Mouse (Mus musculus): ENCODE results near the gene Zfhx3. TPM values are rescaled to one million over a fixed set of nuclear protein-coding genes. Genes with fewer than 3 reads are reported as not detected.
A peak's percentile ranks its signal among the peaks of the same experiment; 100 is the strongest.

Zfhx3 gene
- total RNA-seq, 2 experiments from 2014 or later = 4.3 to 4.6 TPM

- Histone ChIP-seq H3K27ac (no peak overlapping the region), H3K4me3 (no peak overlapping the region)
- TF ChIP-seq CTCF (conservative IDR thresholded peaks at IDR 0.05) = no peak
- DNase-seq (ENCODE audit: low spot score in 2 of 2) = no peak
Observed at GRCm38 (mm10) chr8:108819271-108819671, 876.8 kb downstream of the Zfhx3 start.

GRCm38 (mm10) chr8:108819826-108820225, 877.4 kb downstream of the Zfhx3 start:
- DNase-seq (ENCODE audit: low spot score in 2 of 2) = no peak
- Histone ChIP-seq H3K27ac (no peak overlapping the region), H3K4me3 (no peak overlapping the region)
- no peak for TF ChIP-seq CTCF (conservative IDR thresholded peaks at IDR 0.05)

- no peak overlapping the region for H3K4me3 ChIP-seq
- TF ChIP-seq CTCF (conservative IDR thresholded peaks at IDR 0.05) = no peak
- no peak for DNase-seq (ENCODE audit: low spot score in 2 of 2)
- no peak overlapping the region for H3K27ac ChIP-seq
Observed at GRCm38 (mm10) chr8:108820634-108821033, 878.2 kb downstream of the Zfhx3 start.

- no peak for TF ChIP-seq CTCF (conservative IDR thresholded peaks at IDR 0.05)
- no peak overlapping the region for H3K4me3 ChIP-seq
- no peak for DNase-seq (ENCODE audit: low spot score in 2 of 2)
- H3K27ac ChIP-seq = no peak overlapping the region
Observed at GRCm38 (mm10) chr8:108822841-108823266, 880.4 kb downstream of the Zfhx3 start.

- Histone ChIP-seq H3K27ac (no peak overlapping the region), H3K4me3 (no peak overlapping the region)
- TF ChIP-seq CTCF (conservative IDR thresholded peaks at IDR 0.05) = no peak
- DNase-seq (ENCODE audit: low spot score in 2 of 2) = no peak
Observed at GRCm38 (mm10) chr8:108824049-108824448, 881.6 kb downstream of the Zfhx3 start.

- Histone ChIP-seq H3K27ac (no peak overlapping the region), H3K4me3 (no peak overlapping the region)
- no peak for TF ChIP-seq CTCF (conservative IDR thresholded peaks at IDR 0.05)
- DNase-seq (ENCODE audit: low spot score in 2 of 2) = no peak
Observed at GRCm38 (mm10) chr8:108826414-108826813, 884.0 kb downstream of the Zfhx3 start.

GRCm38 (mm10) chr8:108827428-108827827, 885.0 kb downstream of the Zfhx3 start:
- Histone ChIP-seq H3K27ac (no peak overlapping the region), H3K4me3 (no peak overlapping the region)
- no peak for DNase-seq (ENCODE audit: low spot score in 2 of 2)
- TF ChIP-seq CTCF (conservative IDR thresholded peaks at IDR 0.05) = no peak

GRCm38 (mm10) chr8:108829305-108829717, 886.9 kb downstream of the Zfhx3 start:
- no peak overlapping the region for H3K27ac ChIP-seq
- H3K4me3 ChIP-seq = no peak overlapping the region
- no peak for TF ChIP-seq CTCF (conservative IDR thresholded peaks at IDR 0.05)
- peak; percentile 29 to 62 for DNase-seq (ENCODE audit: low spot score in 2 of 2)

GRCm38 (mm10) chr8:108835143-108835542, 892.7 kb downstream of the Zfhx3 start:
- no peak for TF ChIP-seq CTCF (conservative IDR thresholded peaks at IDR 0.05)
- H3K4me3 ChIP-seq = no peak overlapping the region
- DNase-seq (ENCODE audit: low spot score in 2 of 2) = no peak
- no peak overlapping the region for H3K27ac ChIP-seq

- H3K27ac ChIP-seq = no peak overlapping the region
- no peak for DNase-seq (ENCODE audit: low spot score in 2 of 2)
- H3K4me3 ChIP-seq = no peak overlapping the region
- TF ChIP-seq CTCF (conservative IDR thresholded peaks at IDR 0.05) = no peak
Observed at GRCm38 (mm10) chr8:108837788-108838187, 895.3 kb downstream of the Zfhx3 start.

- H3K4me3 ChIP-seq = no peak overlapping the region
- DNase-seq (ENCODE audit: low spot score in 2 of 2) = no peak
- H3K27ac ChIP-seq = no peak overlapping the region
- TF ChIP-seq CTCF (conservative IDR thresholded peaks at IDR 0.05) = no peak
Observed at GRCm38 (mm10) chr8:108838761-108839160, 896.3 kb downstream of the Zfhx3 start.

GRCm38 (mm10) chr8:108842307-108842706, 899.9 kb downstream of the Zfhx3 start:
- Histone ChIP-seq H3K27ac (no peak overlapping the region), H3K4me3 (no peak overlapping the region)
- no peak for TF ChIP-seq CTCF (conservative IDR thresholded peaks at IDR 0.05)
- DNase-seq (ENCODE audit: low spot score in 2 of 2) = no peak

GRCm38 (mm10) chr8:108846174-108846573, 903.7 kb downstream of the Zfhx3 start:
- no peak for TF ChIP-seq CTCF (conservative IDR thresholded peaks at IDR 0.05)
- no peak overlapping the region for H3K27ac ChIP-seq

GRCm38 (mm10) chr8:108846827-108847226, 904.4 kb downstream of the Zfhx3 start:
- H3K27ac ChIP-seq = no peak overlapping the region
- TF ChIP-seq CTCF (conservative IDR thresholded peaks at IDR 0.05) = no peak
- H3K4me3 ChIP-seq = no peak overlapping the region
- DNase-seq (ENCODE audit: low spot score in 2 of 2) = no peak

More at GRCm38 (mm10) chr8:108846174-108846573, 903.7 kb downstream of the Zfhx3 start:
- no peak overlapping the region for H3K4me3 ChIP-seq
- no peak for DNase-seq (ENCODE audit: low spot score in 2 of 2)

GRCm38 (mm10) chr8:108847356-108847755, 904.9 kb downstream of the Zfhx3 start:
- H3K27ac ChIP-seq = no peak overlapping the region
- DNase-seq (ENCODE audit: low spot score in 2 of 2) = no peak
- TF ChIP-seq CTCF (conservative IDR thresholded peaks at IDR 0.05) = no peak
- no peak overlapping the region for H3K4me3 ChIP-seq

Measured in layer of hippocampus, adult 2 months (tissue).